Mouse (Mus musculus) limb, embryonic 13.5 days (tissue): ENCODE measurements around the gene Ptprr. TPM values are rescaled to one million over a fixed set of nuclear protein-coding genes. Genes with fewer than 3 reads are reported as not detected.

Source experiments
- polyA plus RNA-seq: library from polyadenylated mRNA; unstranded; fragments of >200 nt; fragmentation: Nextera tagmentation; extraction: Ambion mirVana; gene quantifications from 2 replicates; pipeline ENCODE4 v1.2.1, GENCODE M21; 2015

Ptprr gene
- polyA plus RNA-seq, 1 experiment from 2014 or later, result 0.27 TPM

Other genes with a start within 250 kb of the Ptprr start
- 2.0 and 2.8 TPM in 2 replicates for gene Tspan8, start 201.4 kb upstream of the Ptprr start, polyA plus RNA-seq
- not detected in 2 replicates for gene 4933416C03Rik, start 95.7 kb downstream of the Ptprr start, polyA plus RNA-seq